Mouse (Mus musculus) cerebellum, adult 9-10 months (tissue): ENCODE data around the gene Cracr2a.

ENCODE experiments used
- DNase-seq: peaks from one replicate; pipeline ENCODE4 v3.0.0; 2022

Cracr2a gene

DNA sequence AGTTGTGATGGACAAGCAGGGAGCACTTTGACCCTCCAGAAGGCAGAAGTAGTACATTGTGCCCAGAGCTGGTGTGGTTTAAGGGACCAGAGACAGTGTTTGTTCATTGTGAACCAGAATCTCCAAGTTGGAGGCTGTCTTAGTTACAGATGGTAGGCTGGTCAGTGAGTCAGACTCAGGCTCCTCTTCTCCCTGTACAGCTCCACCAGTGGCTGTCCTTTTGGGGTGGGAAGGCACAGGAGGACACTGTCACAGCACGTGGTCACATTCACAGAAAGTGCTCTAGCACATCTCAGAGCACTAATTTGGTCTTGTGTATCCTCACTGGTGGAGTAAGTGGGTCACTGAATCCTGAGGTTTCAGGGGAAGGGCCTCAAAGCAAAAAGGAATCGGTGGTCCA lies 68.1 kb downstream of the Cracr2a start:
- DNase-seq: no peak

- DNase-seq: no peak
Measured at GRCm38 (mm10) chr6:127634858-127635257, 73.7 kb downstream of the Cracr2a start.

DNA sequence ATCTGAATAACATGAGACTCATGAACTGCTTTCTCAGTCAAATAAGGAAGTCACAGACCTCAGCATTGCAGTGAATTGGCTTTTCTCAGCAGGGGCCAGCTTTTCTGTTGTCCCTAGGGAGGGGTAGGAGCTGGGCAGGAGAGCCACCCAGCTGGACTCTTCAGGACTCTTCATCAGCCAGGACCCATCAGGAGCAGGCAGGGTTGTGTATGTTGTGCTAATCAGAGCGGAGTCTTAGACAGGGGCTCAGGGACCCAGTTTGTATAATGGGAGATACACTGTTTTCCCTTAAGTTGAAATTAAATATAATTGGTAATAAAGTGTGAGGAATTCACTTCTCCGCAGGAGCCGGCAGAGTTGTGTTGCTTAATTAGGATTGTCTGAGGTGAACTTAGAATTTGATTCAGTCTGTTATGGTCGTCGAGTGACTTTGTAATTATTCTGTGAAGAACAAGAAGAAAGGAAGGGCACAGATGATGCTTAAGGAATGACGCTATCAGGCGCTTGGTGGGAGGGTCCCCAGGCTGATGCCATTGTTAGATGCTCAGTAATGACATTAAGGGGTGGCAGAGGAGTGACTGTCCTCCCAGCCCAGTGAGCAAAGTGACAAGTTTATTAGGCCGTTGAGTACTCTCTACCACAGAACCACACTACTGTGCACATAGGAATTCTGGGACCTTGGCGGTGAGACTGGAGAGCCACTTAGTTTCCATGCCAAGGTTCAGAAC lies 74.5 kb downstream of the Cracr2a start:
- DNase-seq: no peak

DNA sequence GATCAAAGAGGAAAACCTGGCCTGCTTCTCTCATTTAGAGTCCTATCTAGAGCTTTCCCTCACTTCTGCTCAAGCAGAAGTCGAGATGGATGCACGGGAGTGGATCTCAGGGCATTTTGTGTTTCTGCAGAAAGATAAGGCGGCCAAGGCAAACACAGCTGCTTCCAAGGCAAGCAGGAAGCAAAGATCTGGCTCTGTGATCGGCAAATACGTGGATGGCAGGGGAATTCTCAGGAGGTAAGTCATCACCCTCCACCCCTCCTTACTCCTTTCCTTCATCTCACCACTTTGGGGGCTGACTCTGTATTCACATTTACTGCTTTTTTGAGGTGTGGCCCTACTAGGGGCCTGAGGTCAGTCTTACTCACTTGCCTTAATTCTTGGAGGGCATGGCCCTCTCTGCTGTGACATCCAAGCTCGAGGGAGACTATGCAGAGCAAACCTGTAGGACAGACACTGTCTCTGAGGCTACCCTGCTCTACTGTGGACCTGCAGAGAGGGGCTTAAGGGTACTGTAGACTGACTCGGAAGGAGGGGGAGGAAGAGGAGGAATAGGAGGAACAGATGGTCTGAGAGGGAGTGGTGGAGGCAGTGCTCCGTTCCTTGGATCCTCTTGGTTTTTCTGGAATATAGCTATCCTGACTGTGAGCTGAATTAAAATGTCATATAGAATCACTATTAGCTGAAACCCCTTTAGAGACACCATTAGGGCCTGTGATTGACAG lies 80.1 kb downstream of the Cracr2a start:
- no peak for DNase-seq

- DNase-seq: no peak
Measured at GRCm38 (mm10) chr6:127655988-127656387, 94.8 kb downstream of the Cracr2a start.

DNA sequence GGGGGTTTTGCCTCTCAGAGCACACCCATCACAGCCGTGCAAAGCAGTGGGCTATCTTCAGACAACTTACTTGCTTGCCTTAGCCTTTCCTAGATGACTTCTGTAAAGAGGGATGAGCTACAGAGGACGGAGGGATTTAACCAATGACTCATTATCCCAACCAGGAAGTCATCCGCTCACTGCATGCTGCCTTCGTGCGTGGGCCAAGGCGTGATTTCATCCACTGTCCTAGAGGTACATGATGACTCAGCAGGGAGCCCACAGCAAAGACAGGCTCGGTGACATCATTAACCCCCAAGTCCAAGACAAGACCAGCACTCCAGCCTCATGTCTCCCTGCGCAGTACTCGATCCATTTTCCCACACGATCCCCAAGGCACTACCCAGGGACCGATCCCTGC lies 96.0 kb downstream of the Cracr2a start:
- DNase-seq: no peak

GRCm38 (mm10) chr6:127659472-127659871 lies 98.3 kb downstream of the Cracr2a start:
- no peak for DNase-seq

- DNase-seq: no peak
Measured at GRCm38 (mm10) chr6:127659966-127660365, 98.8 kb downstream of the Cracr2a start.

GRCm38 (mm10) chr6:127661717-127662292 lies 100.7 kb downstream of the Cracr2a start:
- DNase-seq: no peak

GRCm38 (mm10) chr6:127663263-127663662 lies 102.1 kb downstream of the Cracr2a start:
- DNase-seq: no peak

DNA sequence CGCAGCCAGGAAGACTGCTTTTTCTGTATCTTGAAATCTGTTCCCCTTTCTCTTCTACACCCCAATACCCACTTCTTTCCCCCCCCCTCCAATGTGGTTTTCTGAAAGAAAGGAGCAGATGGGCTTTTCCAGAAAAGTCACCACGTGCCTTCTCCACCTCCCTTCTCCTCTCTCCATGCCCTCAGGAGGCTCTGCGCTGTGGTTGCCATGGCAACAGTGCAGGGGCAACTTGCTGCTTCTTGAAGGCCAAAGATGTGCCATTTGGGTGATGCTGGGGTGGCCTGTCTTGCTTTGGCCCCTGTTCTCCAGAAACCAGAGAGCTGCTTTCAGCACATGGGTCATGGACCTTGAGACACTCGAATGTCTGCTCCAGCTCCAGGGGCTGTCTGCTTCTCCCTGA lies 108.2 kb downstream of the Cracr2a start:
- DNase-seq: no peak

DNA sequence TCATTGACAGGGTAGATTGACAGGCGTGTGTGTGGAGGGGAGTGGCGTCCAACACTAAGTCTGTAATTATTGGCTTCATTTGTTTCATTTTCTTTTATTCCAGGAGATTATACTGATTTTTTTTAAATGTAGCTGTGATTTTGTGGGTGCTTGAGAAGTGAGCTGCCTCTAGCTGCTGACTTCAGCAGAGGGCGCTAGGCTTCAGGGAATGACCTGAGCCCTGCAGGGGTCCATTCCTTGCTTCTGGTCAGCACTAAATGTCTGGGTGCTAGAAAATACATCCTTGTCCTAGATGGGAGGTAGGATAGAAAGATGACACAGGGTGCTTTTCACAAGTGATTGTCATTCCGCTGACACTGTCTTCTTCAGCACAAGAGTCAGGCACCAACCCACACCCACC lies 108.9 kb downstream of the Cracr2a start:
- DNase-seq: no peak

DNA sequence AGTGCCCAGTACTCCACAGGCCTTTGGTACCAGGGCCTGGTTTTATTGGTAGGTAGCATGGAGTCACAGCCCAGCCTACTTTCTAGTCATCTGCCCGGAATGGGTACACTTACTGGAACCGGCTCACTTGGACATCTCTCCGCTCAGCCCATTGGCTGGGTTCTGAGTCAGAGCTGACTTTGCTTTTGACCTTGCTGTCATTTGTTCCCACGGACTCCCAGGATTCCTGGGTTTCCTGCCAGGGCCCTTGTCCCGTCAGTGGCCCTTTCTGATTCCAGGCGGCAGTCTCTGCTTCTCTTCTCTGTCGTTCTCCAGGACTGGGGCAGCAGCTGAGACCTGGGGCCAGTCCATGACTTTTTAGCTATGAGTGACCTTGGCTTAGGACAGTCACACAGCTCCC lies 110.9 kb downstream of the Cracr2a start:
- DNase-seq: no peak

DNA sequence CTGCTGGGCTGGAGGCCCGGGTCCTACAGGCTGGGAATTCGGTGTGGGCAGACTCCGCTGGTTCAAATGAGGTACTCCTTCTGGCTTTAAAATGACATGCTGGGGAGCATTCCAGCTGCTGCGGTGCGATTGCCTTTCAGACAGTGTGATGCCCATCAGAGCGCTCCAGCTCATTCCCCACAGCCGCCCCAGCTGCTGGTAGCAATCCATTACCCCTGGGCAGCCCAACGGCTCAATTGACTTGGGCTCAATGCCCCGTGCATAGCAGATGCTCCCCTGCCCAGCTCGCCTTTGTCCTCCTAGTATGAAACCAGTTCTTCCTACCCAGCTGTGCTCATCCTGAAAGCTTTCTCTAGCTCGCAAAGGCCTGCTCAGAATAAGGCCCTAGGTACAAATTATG lies 115.7 kb downstream of the Cracr2a start:
- no peak for DNase-seq

DNA sequence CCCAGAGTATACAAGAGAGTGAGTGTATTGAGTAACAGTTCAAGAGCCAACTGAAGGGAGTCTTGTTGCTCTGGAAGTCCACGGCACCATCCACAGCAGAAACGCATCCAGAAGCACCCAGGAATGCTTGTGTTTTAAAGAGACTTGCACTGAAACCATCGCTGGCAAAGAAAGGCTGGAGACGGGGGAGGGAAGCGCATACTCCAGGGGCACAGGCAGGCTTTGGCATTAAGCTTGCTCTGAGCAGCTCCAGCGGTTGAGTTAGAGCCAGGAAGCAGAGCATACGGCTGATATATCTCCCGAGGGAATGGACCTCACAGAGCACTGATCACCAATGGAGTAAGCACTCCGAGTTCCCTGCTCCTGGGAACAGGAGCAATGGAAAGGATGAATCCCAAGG lies 117.2 kb downstream of the Cracr2a start:
- DNase-seq: no peak

DNA sequence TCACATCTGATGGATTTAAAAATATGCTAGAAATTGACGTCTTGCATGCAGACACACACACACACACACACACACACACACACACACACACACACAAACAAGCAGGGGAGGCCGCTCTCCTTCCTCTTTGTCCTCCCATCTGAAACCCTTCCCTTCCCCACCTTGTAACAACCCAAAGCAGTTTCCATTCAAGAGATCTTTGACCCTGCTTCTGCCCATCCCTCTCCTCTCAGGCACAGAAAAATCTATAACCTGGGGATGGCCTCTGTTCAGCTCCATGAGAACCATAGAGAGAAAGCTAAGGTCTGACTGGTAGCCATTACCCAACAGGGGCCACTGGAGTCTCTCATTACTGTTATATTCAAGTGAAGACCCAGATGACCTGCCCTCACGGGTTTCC lies 117.9 kb downstream of the Cracr2a start:
- DNase-seq: no peak

DNA sequence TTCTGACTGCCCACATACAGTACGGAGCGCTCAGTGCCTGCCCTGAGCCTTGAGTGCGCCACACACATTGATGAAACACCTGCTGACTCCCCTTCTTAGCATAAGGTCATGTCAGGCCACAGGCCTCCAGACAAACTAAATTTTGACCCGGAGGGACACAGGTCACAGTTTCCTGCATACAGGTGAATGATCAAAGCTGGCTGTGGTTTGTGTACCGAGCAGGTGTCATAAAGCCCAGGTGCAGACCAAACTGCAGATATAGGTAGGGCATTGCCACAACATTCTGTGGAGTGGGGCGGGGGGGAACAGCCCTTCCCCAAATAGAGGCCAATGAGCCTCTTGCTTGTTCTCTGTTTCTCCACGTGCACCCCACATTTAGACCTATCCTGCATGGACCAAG lies 119.6 kb downstream of the Cracr2a start:
- no peak for DNase-seq

- no peak for DNase-seq
Measured at GRCm38 (mm10) chr6:127683561-127683960, 122.4 kb downstream of the Cracr2a start.

GRCm38 (mm10) chr6:127684981-127685380 lies 123.8 kb downstream of the Cracr2a start:
- DNase-seq: no peak

DNA sequence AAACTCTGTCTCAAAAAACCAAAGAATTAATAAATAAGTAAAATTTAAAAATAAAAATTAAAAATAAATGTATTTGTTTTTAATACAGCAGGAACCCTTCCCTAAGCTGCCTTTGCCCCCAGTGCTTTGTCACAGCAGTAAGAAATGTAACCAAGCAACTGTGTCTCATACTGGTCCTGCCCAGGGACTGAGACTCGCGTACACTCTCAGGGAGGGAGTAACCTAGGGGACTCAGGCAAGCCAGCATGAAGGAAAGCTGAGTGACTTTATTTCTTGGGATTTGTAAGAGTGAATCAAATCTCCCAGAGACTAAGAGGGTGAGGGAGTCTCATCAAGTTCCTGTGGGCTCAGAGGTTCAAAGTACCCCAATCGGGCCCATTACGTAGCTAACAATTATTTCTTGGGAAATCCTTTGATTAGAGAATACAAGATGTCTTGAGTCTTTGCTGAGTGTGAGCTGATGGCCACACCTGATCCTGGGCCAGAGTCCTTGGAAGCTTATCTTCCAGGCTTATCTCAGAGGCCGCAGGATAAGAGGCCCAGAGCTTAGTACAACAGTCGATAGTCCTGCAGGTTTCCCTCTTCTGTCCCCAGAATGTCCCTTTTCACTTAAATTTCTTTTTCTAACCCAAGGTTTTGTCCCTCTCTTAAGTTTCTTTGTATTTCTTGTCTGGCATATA lies 126.2 kb downstream of the Cracr2a start:
- no peak for DNase-seq

GRCm38 (mm10) chr6:127692298-127692697 lies 131.2 kb downstream of the Cracr2a start:
- DNase-seq: no peak

- no peak for DNase-seq
Measured at GRCm38 (mm10) chr6:127693681-127694080, 132.5 kb downstream of the Cracr2a start.

- DNase-seq: no peak
Measured at GRCm38 (mm10) chr6:127701036-127701783, 140.1 kb downstream of the Cracr2a start.
